Mouse (Mus musculus): ENCODE measurements around the gene Alpk3.

- TF ChIP-seq ZC3H11A (IDR thresholded peaks at IDR 0.05; ENCODE audit: borderline replicate concordance, low read depth, low read length) (peak; percentile 40; the same call in 1 of the 2 replicates), HCFC1 (IDR thresholded peaks at IDR 0.05; ENCODE audit: borderline replicate concordance, insufficient read depth, low read length) (no peak), ZNF384 (IDR thresholded peaks at IDR 0.05; ENCODE audit: low read depth, low read length) (no peak), CHD2 (IDR thresholded peaks at IDR 0.05; ENCODE audit: low read depth, low read length) (no peak), MAFK (IDR thresholded peaks at IDR 0.05; ENCODE audit: insufficient read depth, low read depth, low read length) (no peak)
Measured at GRCm38 (mm10) chr7:81073273-81073672, 15.9 kb downstream of the Alpk3 start.

All from ES-E14 (cell line).